Comparison of ENCODE assay signal across 19 mouse cellular contexts in genomic region chr13:89699998-89700555, GRCm38 (mm10).
"Had no signal": no experiment of that assay in that cellular context is flagged by ENCODE, and none has a peak within 500 bp of the region (broad histone marks: within the 10 kb centered on the region; RNA-seq: fewer than 3 reads in every experiment).

No protein-coding gene starts in this region.

- H3K9me3 ChIP-seq: midbrain, embryonic 10.5 days; midbrain, embryonic 12.5 days; neural tube, embryonic 13.5 days had no signal

- H3K4me1 ChIP-seq: midbrain, embryonic 10.5 days; midbrain, embryonic 12.5 days; neural tube, embryonic 13.5 days; neural tube, embryonic 15.5 days had no signal

- H3K4me2 ChIP-seq: lung, embryonic 14.5 days; midbrain, embryonic 12.5 days; neural tube, embryonic 13.5 days; neural tube, embryonic 15.5 days had no signal

- H3K4me3 ChIP-seq: midbrain, embryonic 10.5 days; midbrain, embryonic 12.5 days; myocyte; neural tube, embryonic 13.5 days; neural tube, embryonic 15.5 days had no signal

- ATAC-seq: midbrain, embryonic 16.5 days had no signal

- H3K9ac ChIP-seq: lung, embryonic 14.5 days; midbrain, embryonic 12.5 days; neural tube, embryonic 13.5 days; neural tube, embryonic 15.5 days had no signal

- H3K27me3 ChIP-seq: midbrain, embryonic 12.5 days; neural tube, embryonic 13.5 days; neural tube, embryonic 15.5 days had no signal

- H3K27ac ChIP-seq: midbrain, embryonic 10.5 days; midbrain, embryonic 12.5 days; neural tube, embryonic 13.5 days; neural tube, embryonic 15.5 days had no signal

- DNase-seq: lung, adult 18-20 months; lung, embryonic 14.5 days; lung, postnatal 10 days; lung, postnatal 4 days; midbrain, embryonic 14.5 days; retina, postnatal 1 day; right cerebral cortex, adult 18-20 months; right cerebral cortex, postnatal 25 days; right cerebral cortex, postnatal 4 days; spleen, adult 18-20 months; thymus, adult 18-20 months; thymus, postnatal 14 days; thymus, postnatal 36 days had no signal
